Mouse (Mus musculus): ENCODE data around the gene Fam129b.

GRCm38 (mm10) chr2:32892490-32892889 lies 16.6 kb downstream of the Fam129b start:
- TF ChIP-seq TCF12 (IDR thresholded peaks at IDR 0.05; ENCODE audit: low read depth, low read length) (no peak), GABPA (IDR thresholded peaks at IDR 0.05; ENCODE audit: insufficient replicate concordance, low read depth, low read length) (no peak), ETS1 (conservative IDR thresholded peaks at IDR 0.05; ENCODE audit: low read depth, low read length) (no peak), CTCF (conservative IDR thresholded peaks at IDR 0.05 in 1 of 2, IDR thresholded peaks at IDR 0.05 in 1 of 2; ENCODE audit: low read depth in 2 of 2, low read length in 2 of 2) (no peak), POLR2A (IDR thresholded peaks at IDR 0.05; ENCODE audit: low read depth, low read length) (no peak), MEF2A (IDR thresholded peaks at IDR 0.05; ENCODE audit: borderline replicate concordance, low read depth, low read length) (no peak), RCOR1 (conservative IDR thresholded peaks at IDR 0.05; ENCODE audit: low read depth, low read length) (no peak), ZMIZ1 (IDR thresholded peaks at IDR 0.05; ENCODE audit: low read depth, low read length) (no peak), MAX (IDR thresholded peaks at IDR 0.05; ENCODE audit: low read length) (no peak), NELFE (IDR thresholded peaks at IDR 0.05; ENCODE audit: low read depth, low read length) (no peak), E2F4 (IDR thresholded peaks at IDR 0.05; ENCODE audit: insufficient replicate concordance, low read depth, low read length) (no peak)
